Mouse (Mus musculus): ENCODE measurements around the gene Btg4.

DNA sequence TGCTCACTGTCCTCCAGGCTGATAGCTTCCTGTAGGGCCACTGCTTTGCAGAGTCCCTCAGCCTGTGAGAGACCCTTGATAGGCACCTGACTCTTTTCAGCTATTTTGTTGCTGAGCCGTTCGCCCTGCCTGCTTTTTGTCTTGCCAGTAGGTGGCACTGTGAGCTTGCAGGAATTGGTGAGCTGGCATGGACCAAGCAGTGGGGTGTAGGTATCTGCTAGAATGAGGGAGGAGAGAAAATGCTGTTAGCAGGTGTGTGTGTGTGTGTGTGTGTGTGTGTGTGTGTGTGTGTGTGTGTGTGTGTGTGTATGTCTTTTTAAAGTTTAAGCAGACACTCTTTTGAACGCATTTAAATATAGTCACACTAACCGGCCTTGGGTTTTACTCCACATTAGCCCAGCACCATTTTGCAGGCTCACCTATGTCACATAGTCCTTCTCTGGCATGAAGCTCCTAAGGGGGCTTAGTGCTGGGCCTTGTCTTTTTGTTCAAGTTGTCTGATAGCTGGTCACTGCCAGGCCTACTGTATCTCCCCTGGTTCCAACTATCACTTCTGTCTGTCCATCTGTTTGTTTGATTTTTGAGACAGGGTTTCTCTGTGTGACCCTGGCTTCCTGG lies 101.2 kb downstream of the Btg4 start:
- TF ChIP-seq CTCF (IDR thresholded peaks at IDR 0.05; ENCODE audit: control insufficient read depth, insufficient read depth, insufficient replicate concordance, low read depth, low read length) (peak; percentile 85; the same call in 1 of the 2 replicates), POLR2A (IDR thresholded peaks at IDR 0.05; ENCODE audit: control insufficient read depth, low read depth, low read length) (no peak)

Measured in testis, adult 2 months (tissue).